Mouse (Mus musculus) CH12.LX (cell line): ENCODE results near the gene Stub1. TPM values are rescaled to one million over a fixed set of nuclear protein-coding genes. Genes with fewer than 3 reads are reported as not detected.

ENCODE experiments used
- DNase-seq: peaks from one replicate; pipeline ENCODE4 v3.0.0-alpha.2; 2013; ENCODE audit errors: extremely low read depth
- H3K27ac ChIP-seq: 2 replicates; pipeline ENCODE4 v1.5.1; 2012; ENCODE audit warnings: low read depth, mild to moderate bottlenecking, control low read depth, moderate library complexity; ENCODE audit not compliant: insufficient read depth
- H3K27me3 ChIP-seq: replicated peaks from 2 replicates; pipeline ENCODE3; 2012; ENCODE audit warnings: inconsistent platforms
- H3K36me3 ChIP-seq, 2 experiments: replicated peaks in 1 of 2; 2 replicates each; pipeline versions ENCODE3 to v1.6.1; 2012; ENCODE audit warnings: inconsistent platforms in 1 of 2, low read length in 1 of 2, mild to moderate bottlenecking in 1 of 2, mixed read lengths in 1 of 2, moderate library complexity in 1 of 2; ENCODE audit not compliant: control insufficient read depth in 1 of 2, insufficient read depth in 1 of 2
- H3K4me1 ChIP-seq, 2 experiments: 2 replicates each; pipeline ENCODE4 v1.6.1; 2012; ENCODE audit warnings: inconsistent platforms in 1 of 2, moderate library complexity in 1 of 2; ENCODE audit not compliant: insufficient read depth in 2 of 2, control insufficient read depth in 1 of 2
- H3K4me2 ChIP-seq: 2 replicates; pipeline ENCODE4 v1.6.1; 2012; ENCODE audit warnings: low read depth, mild to moderate bottlenecking, control low read depth; ENCODE audit not compliant: poor library complexity, insufficient read depth, severe bottlenecking
- H3K4me3 ChIP-seq, 3 experiments: fragments of 150-350 bp in 1 of 3; sonication (generic) in 1 of 3; replicated peaks in 1 of 3; 2 replicates each; pipeline versions ENCODE3 to v1.5.1; 2011 to 2012; ENCODE audit warnings: low read depth in 2 of 3, low read length in 2 of 3, mild to moderate bottlenecking in 2 of 3, moderate library complexity in 2 of 3, control low read depth in 1 of 3, improper control_type of control experiment in 1 of 3, inconsistent platforms in 1 of 3, mixed read lengths in 1 of 3; ENCODE audit not compliant: poor library complexity in 1 of 3
- H3K79me2 ChIP-seq: replicated peaks from 2 replicates; pipeline ENCODE4 v1.6.1; 2012; ENCODE audit warnings: mild to moderate bottlenecking, moderate library complexity; ENCODE audit not compliant: control insufficient read depth, poor library complexity, insufficient read depth, severe bottlenecking; ENCODE audit errors: extremely low read depth
- H3K9ac ChIP-seq: 2 replicates; pipeline ENCODE4 v1.6.1; 2012; ENCODE audit warnings: low read depth, mild to moderate bottlenecking, control low read depth, moderate library complexity; ENCODE audit not compliant: insufficient read depth
- H3K9me3 ChIP-seq: replicated peaks from 2 replicates; pipeline ENCODE3; 2012; ENCODE audit warnings: low read length, inconsistent platforms, mixed read lengths
- BHLHE40 ChIP-seq: IDR thresholded peaks from 2 replicates; pipeline ENCODE4 v1.6.1; 2011; ENCODE audit warnings: mild to moderate bottlenecking, low read depth, low read length, improper control_type of control experiment
- CHD1 ChIP-seq: IDR thresholded peaks from 2 replicates; pipeline ENCODE4 v1.6.1; 2012; ENCODE audit warnings: low read depth, low read length, improper control_type of control experiment, inconsistent platforms
- CHD2 ChIP-seq: IDR thresholded peaks from 2 replicates; pipeline ENCODE4 v1.6.1; 2011; ENCODE audit warnings: low read length, improper control_type of control experiment
- CTCF ChIP-seq, 2 experiments: IDR thresholded peaks in 1 of 2; conservative IDR thresholded peaks in 1 of 2; 2 replicates each; pipeline ENCODE4 v1.5.1; 2011 to 2012; ENCODE audit warnings: low read depth in 2 of 2, low read length in 2 of 2, improper control_type of control experiment in 1 of 2, inconsistent platforms in 1 of 2, mild to moderate bottlenecking in 1 of 2, moderate library complexity in 1 of 2
- E2F4 ChIP-seq: IDR thresholded peaks from 2 replicates; pipeline ENCODE4 v1.6.1; 2011; ENCODE audit warnings: low read depth, low read length, improper control_type of control experiment; ENCODE audit not compliant: insufficient replicate concordance
- ELF1 ChIP-seq: IDR thresholded peaks from 2 replicates; pipeline ENCODE4 v1.6.1; 2014; ENCODE audit warnings: low read depth, mild to moderate bottlenecking, inconsistent platforms, low read length, improper control_type of control experiment
- EP300 ChIP-seq: IDR thresholded peaks from 2 replicates; pipeline ENCODE4 v1.6.1; 2011; ENCODE audit warnings: low read length, improper control_type of control experiment
- ETS1 ChIP-seq: conservative IDR thresholded peaks from 2 replicates; pipeline ENCODE4 v1.6.1; 2012; ENCODE audit warnings: low read depth, mild to moderate bottlenecking, inconsistent platforms, low read length, improper control_type of control experiment, moderate library complexity
- GABPA ChIP-seq: IDR thresholded peaks from 2 replicates; pipeline ENCODE4 v1.6.1; 2012; ENCODE audit warnings: low read depth, low read length, improper control_type of control experiment, inconsistent platforms; ENCODE audit not compliant: insufficient replicate concordance
- HCFC1 ChIP-seq: IDR thresholded peaks from 2 replicates; pipeline ENCODE4 v1.6.1; 2012; ENCODE audit warnings: low read depth, mild to moderate bottlenecking, inconsistent platforms, low read length, improper control_type of control experiment
- IRF4 ChIP-seq: IDR thresholded peaks from 2 replicates; pipeline ENCODE4 v1.6.1; 2014; ENCODE audit warnings: low read depth, mild to moderate bottlenecking, inconsistent platforms, low read length, improper control_type of control experiment
- JUN ChIP-seq: IDR thresholded peaks from 2 replicates; pipeline ENCODE4 v1.6.1; 2011; ENCODE audit warnings: low read depth, mild to moderate bottlenecking, low read length, improper control_type of control experiment, moderate library complexity; ENCODE audit not compliant: insufficient read depth
- JUND ChIP-seq: conservative IDR thresholded peaks from 2 replicates; pipeline ENCODE4 v1.6.1; 2011; ENCODE audit warnings: low read depth, low read length, improper control_type of control experiment
- KAT2A ChIP-seq: IDR thresholded peaks from 2 replicates; pipeline ENCODE4 v1.6.1; 2012; ENCODE audit warnings: low read length, improper control_type of control experiment, inconsistent platforms; ENCODE audit not compliant: insufficient replicate concordance
- MAFK ChIP-seq: IDR thresholded peaks from 2 replicates; pipeline ENCODE4 v1.6.1; 2011; ENCODE audit warnings: low read length, improper control_type of control experiment; ENCODE audit not compliant: insufficient replicate concordance
- MAX ChIP-seq: IDR thresholded peaks from 2 replicates; pipeline ENCODE4 v1.6.1; 2011; ENCODE audit warnings: low read length, improper control_type of control experiment
- MAZ ChIP-seq: IDR thresholded peaks from 2 replicates; pipeline ENCODE4 v1.6.1; 2012; ENCODE audit warnings: low read depth, mild to moderate bottlenecking, inconsistent platforms, low read length, improper control_type of control experiment, moderate library complexity
- MEF2A ChIP-seq: IDR thresholded peaks from 2 replicates; pipeline ENCODE4 v1.6.1; 2014; ENCODE audit warnings: low read depth, mild to moderate bottlenecking, inconsistent platforms, low read length, improper control_type of control experiment, borderline replicate concordance
- MXI1 ChIP-seq: IDR thresholded peaks from 2 replicates; pipeline ENCODE4 v1.6.1; 2011; ENCODE audit warnings: mild to moderate bottlenecking, low read depth, low read length, improper control_type of control experiment
- MYC ChIP-seq: IDR thresholded peaks from 2 replicates; pipeline ENCODE4 v1.6.1; 2011; ENCODE audit warnings: low read depth, mild to moderate bottlenecking, improper control_type of control experiment, low read length
- NELFE ChIP-seq: IDR thresholded peaks from 2 replicates; pipeline ENCODE4 v1.6.1; 2011; ENCODE audit warnings: low read depth, low read length, improper control_type of control experiment
- NRF1 ChIP-seq: IDR thresholded peaks from 2 replicates; pipeline ENCODE4 v1.6.1; 2014; ENCODE audit warnings: low read depth, mild to moderate bottlenecking, inconsistent platforms, low read length, improper control_type of control experiment, moderate library complexity
- PAX5 ChIP-seq: IDR thresholded peaks from 2 replicates; pipeline ENCODE4 v1.6.1; 2012; ENCODE audit warnings: low read length, inconsistent platforms, mixed read lengths
- POLR2A ChIP-seq: IDR thresholded peaks from 2 replicates; pipeline ENCODE4 v1.6.1; 2011; ENCODE audit warnings: low read depth, mild to moderate bottlenecking, improper control_type of control experiment, low read length
- POLR2AphosphoS2 ChIP-seq: IDR thresholded peaks from 2 replicates; pipeline ENCODE4 v1.6.1; 2011; ENCODE audit warnings: low read depth, low read length, improper control_type of control experiment
- RAD21 ChIP-seq: IDR thresholded peaks from 2 replicates; pipeline ENCODE4 v1.6.1; 2011; ENCODE audit warnings: low read depth, mild to moderate bottlenecking, low read length, improper control_type of control experiment, moderate library complexity
- RCOR1 ChIP-seq: conservative IDR thresholded peaks from 2 replicates; pipeline ENCODE4 v1.6.1; 2012; ENCODE audit warnings: low read depth, mild to moderate bottlenecking, inconsistent platforms, low read length, improper control_type of control experiment
- SIN3A ChIP-seq: IDR thresholded peaks from 2 replicates; pipeline ENCODE4 v1.6.1; 2012; ENCODE audit warnings: low read length, improper control_type of control experiment, inconsistent platforms
- SMC3 ChIP-seq: IDR thresholded peaks from 2 replicates; pipeline ENCODE4 v1.6.1; 2011; ENCODE audit warnings: low read depth, low read length, improper control_type of control experiment
- TBP ChIP-seq: conservative IDR thresholded peaks from 2 replicates; pipeline ENCODE4 v1.6.1; 2011; ENCODE audit warnings: low read depth, low read length, improper control_type of control experiment
- TCF12 ChIP-seq: IDR thresholded peaks from 2 replicates; pipeline ENCODE4 v1.6.1; 2014; ENCODE audit warnings: low read depth, mild to moderate bottlenecking, inconsistent platforms, low read length, improper control_type of control experiment
- UBTF ChIP-seq: IDR thresholded peaks from 2 replicates; pipeline ENCODE4 v1.6.1; 2012; ENCODE audit warnings: low read depth, mild to moderate bottlenecking, inconsistent platforms, low read length, improper control_type of control experiment, moderate library complexity
- USF1 ChIP-seq: IDR thresholded peaks from 2 replicates; pipeline ENCODE4 v1.6.1; 2014; ENCODE audit warnings: low read depth, mild to moderate bottlenecking, inconsistent platforms, low read length, improper control_type of control experiment
- USF2 ChIP-seq: conservative IDR thresholded peaks from 2 replicates; pipeline ENCODE4 v1.6.1; 2011; ENCODE audit warnings: low read depth, low read length, improper control_type of control experiment
- ZC3H11A ChIP-seq: IDR thresholded peaks from 2 replicates; pipeline ENCODE4 v1.6.1; 2012; ENCODE audit warnings: low read depth, mild to moderate bottlenecking, inconsistent platforms, low read length, improper control_type of control experiment
- ZKSCAN1 ChIP-seq: IDR thresholded peaks from 2 replicates; pipeline ENCODE4 v1.6.1; 2012; ENCODE audit warnings: low read depth, inconsistent platforms, low read length, improper control_type of control experiment, borderline replicate concordance
- ZMIZ1 ChIP-seq: IDR thresholded peaks from 2 replicates; pipeline ENCODE4 v1.6.1; 2012; ENCODE audit warnings: low read depth, mild to moderate bottlenecking, inconsistent platforms, low read length, improper control_type of control experiment
- ZNF384 ChIP-seq: IDR thresholded peaks from 2 replicates; pipeline ENCODE4 v1.6.1; 2012; ENCODE audit warnings: low read depth, low read length, improper control_type of control experiment, inconsistent platforms
- dilution Hi-C: fragments of 300-500 bp; cut with MboI; formaldehyde crosslinking; loops from 2 replicates; pipeline ENCODE4 v1.14.3; 2020; ENCODE audit warnings: low sequenced_read_pairs; ENCODE audit not compliant: extremely low pct_unique_long_range_greater_than_20kb, extremely low pct_ligation_motif_present
- in situ Hi-C: fragments of 300-500 bp; cut with MboI; formaldehyde crosslinking; loops from 3 replicates; pipeline ENCODE4 v1.14.3; 2019; ENCODE audit warnings: low sequenced_read_pairs, low pct_ligation_motif_present, low pct_unique_long_range_greater_than_20kb, mixed read lengths
- polyA plus RNA-seq: library from polyadenylated mRNA; unstranded; fragments of >175 nt; gene quantifications from 2 replicates; pipeline ENCODE4 v1.2.1, GENCODE M21; 2012; ENCODE audit warnings: low read depth; ENCODE audit not compliant: insufficient read length
- total RNA-seq, 2 experiments: library from RNA; depleted of rRNA; stranded (reverse); fragments of 300-350 nt in 1 of 2; fragments of >200 nt in 1 of 2; gene quantifications; 2 replicates each; pipeline ENCODE4 v1.2.3; 2012 to 2014

Gene Stub1
- total and polyA plus RNA-seq, 3 experiments: 62.9 to 98.3 (median 84.8) TPM

DNA sequence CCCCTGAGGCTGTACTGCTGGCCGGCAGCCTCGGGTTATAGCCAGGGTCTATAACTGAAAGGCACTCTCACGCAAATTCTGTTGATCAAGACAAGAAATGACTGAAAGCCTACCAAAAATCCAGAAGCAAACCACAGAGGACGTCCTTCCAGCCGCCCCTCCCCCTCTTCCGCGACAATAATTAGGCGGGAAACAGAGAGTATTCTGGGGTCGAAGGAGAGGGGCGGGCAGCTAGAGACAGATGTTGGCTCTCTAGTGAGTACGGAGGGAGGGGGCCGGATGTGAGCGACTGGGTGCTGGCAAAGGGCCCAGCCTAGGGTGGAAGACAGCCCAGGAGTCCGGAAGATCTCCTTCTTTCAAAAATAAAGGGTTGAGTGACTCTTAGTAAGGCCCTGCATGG lies 40.6 kb downstream of the Stub1 start, which contains the start of gene Fam173a:
Fam173a (minus strand) TSS at position 287 of the 400 bp plus-strand sequence.
- Histone ChIP-seq H3K9me3 (no peaks in the 10 kb centered on the region), H3K4me1 (peaks cover 14 to 34% of the 10 kb centered on the region in 2 experiments), H3K27ac (peak within 1 kb of the TSS; percentile 67), H3K79me2 (0 out of 2 replicates have a peak, but pooled peaks cover 3% of the 10 kb centered on the region), H3K4me2 (peak within 1 kb of the TSS; percentile 71; the same call in 1 of the 2 replicates), H3K4me3 (peak within 1 kb of the TSS; percentile 67 to 83 (median 76)), H3K27me3 (peaks cover 2% of the 10 kb centered on the region), H3K36me3 (peaks cover 17 to 38% of the 10 kb centered on the region in 2 experiments), H3K9ac (peak within 1 kb of the TSS; percentile 42)
- in situ Hi-C loops (loop anchor here (10.0 kb wide), 1 partner anchor 58 kb away; the partner anchor contains the start of gene Mslnl), dilution Hi-C loops (no loop called here)
- TF ChIP-seq CTCF (conservative IDR thresholded peaks at IDR 0.05 in 1 of 2, IDR thresholded peaks at IDR 0.05 in 1 of 2; ENCODE audit: low read depth in 2 of 2, low read length in 2 of 2): no peak
- peak; percentile 8; the same call in 1 of the 2 replicates for TF ChIP-seq MXI1
- no peak for TF ChIP-seq MEF2A
- TF ChIP-seq ELF1: no peak; the same call in 1 of the 2 replicates
- TF ChIP-seq POLR2A: no peak
- TF ChIP-seq BHLHE40: no peak; the same call in 1 of the 2 replicates
- TF ChIP-seq TBP: no peak
- TF ChIP-seq CHD2: no peak; the same call in 1 of the 2 replicates
- no peak for TF ChIP-seq ZKSCAN1
- TF ChIP-seq HCFC1: no peak
- TF ChIP-seq ZNF384: no peak
- no peak for TF ChIP-seq MAFK
- peak; percentile 40; the same call in 1 of the 2 replicates for TF ChIP-seq MAX
- no peak for TF ChIP-seq SMC3
- TF ChIP-seq USF2: no peak
- TF ChIP-seq ETS1: no peak
- no peak for TF ChIP-seq MYC
- no peak for TF ChIP-seq NRF1
- TF ChIP-seq JUND: no peak
- TF ChIP-seq UBTF: no peak
- TF ChIP-seq MAZ: peak; percentile 17; the same call in 1 of the 2 replicates
- TF ChIP-seq E2F4: peak; percentile 82; the same call in 1 of the 2 replicates
- no peak for TF ChIP-seq KAT2A
- TF ChIP-seq USF1: no peak
- TF ChIP-seq GABPA: no peak
- TF ChIP-seq PAX5: no peak
- no peak for TF ChIP-seq POLR2AphosphoS2
- 0 out of 2 replicates have a peak, but pooled peaks have one; percentile 5 for TF ChIP-seq SIN3A
- no peak for TF ChIP-seq JUN
- TF ChIP-seq CHD1: 0 out of 2 replicates have a peak, but pooled peaks have one; percentile 51
- TF ChIP-seq RAD21: no peak
- TF ChIP-seq ZC3H11A: no peak
- peak; percentile 22; the same call in 1 of the 2 replicates for TF ChIP-seq TCF12
- peak; percentile 76; the same call in 1 of the 2 replicates for TF ChIP-seq RCOR1
- TF ChIP-seq NELFE: no peak
- TF ChIP-seq ZMIZ1: no peak; the same call in 1 of the 2 replicates
- 0 out of 2 replicates have a peak, but pooled peaks have one; percentile 23 for TF ChIP-seq EP300
- peak; percentile 2; the same call in 1 of the 2 replicates for TF ChIP-seq IRF4
- peak; percentile 76 for DNase-seq
